Mouse (Mus musculus): ENCODE results near the gene Dolpp1. TPM values are rescaled to one million over a fixed set of nuclear protein-coding genes. Genes with fewer than 3 reads are reported as not detected.

The Dolpp1 gene
- 10 to 100 TPM; 25.9 to 33.9 TPM for total RNA-seq (2021)
- long read RNA-seq, experiment 1, transcript Dolpp1-201 (8 exons, 2,251 nt): major isoform, 19 of 24 reads
- long read RNA-seq, experiment 1, partial matches to known transcripts: 0 of 24 reads
- long read RNA-seq, experiment 1, other reads (novel, unspliced or antisense): 5 of 24 reads
- long read RNA-seq, experiment 2, transcript Dolpp1-201 (8 exons, 2,251 nt): major isoform, 31 of 52 reads
- long read RNA-seq, experiment 2, partial matches to known transcripts: 10 of 52 reads
- long read RNA-seq, experiment 2, other reads (novel, unspliced or antisense): 10 of 52 reads

GRCm38 (mm10) chr2:30392114-30392576, at the start of gene Dolpp1:
Gene Dolpp1, plus strand, starts transcription at chr2:30392254.
- DNase-seq (ENCODE audit: low spot score in 2 of 2): peak; percentile 94 to 96

- no peak for DNase-seq (ENCODE audit: low spot score in 2 of 2)
Observed at GRCm38 (mm10) chr2:30342544-30342943, 49.5 kb upstream of the Dolpp1 start.

- peak in 1 of 2 experiments; percentile 54 for DNase-seq (ENCODE audit: low spot score in 2 of 2)
Observed at GRCm38 (mm10) chr2:30343601-30344137, 48.4 kb upstream of the Dolpp1 start.

- DNase-seq (ENCODE audit: low spot score in 2 of 2): no peak
Observed at GRCm38 (mm10) chr2:30345971-30346676, 45.9 kb upstream of the Dolpp1 start.

GRCm38 (mm10) chr2:30349196-30349595, 42.9 kb upstream of the Dolpp1 start:
- DNase-seq (ENCODE audit: low spot score in 2 of 2): no peak

GRCm38 (mm10) chr2:30351149-30351548, 40.9 kb upstream of the Dolpp1 start:
- DNase-seq (ENCODE audit: low spot score in 2 of 2): no peak

GRCm38 (mm10) chr2:30355861-30356260, 36.2 kb upstream of the Dolpp1 start:
- no peak for DNase-seq (ENCODE audit: low spot score in 2 of 2)

GRCm38 (mm10) chr2:30356266-30356665, 35.8 kb upstream of the Dolpp1 start:
- no peak for DNase-seq (ENCODE audit: low spot score in 2 of 2)

GRCm38 (mm10) chr2:30356906-30357305, 35.1 kb upstream of the Dolpp1 start:
- DNase-seq (ENCODE audit: low spot score in 2 of 2): no peak

GRCm38 (mm10) chr2:30357552-30358510, 34.2 kb upstream of the Dolpp1 start:
- no peak for DNase-seq (ENCODE audit: low spot score in 2 of 2)

- peak; percentile 61 to 67 for DNase-seq (ENCODE audit: low spot score in 2 of 2)
Observed at GRCm38 (mm10) chr2:30358533-30359531, 33.2 kb upstream of the Dolpp1 start, which contains the start of gene Sh3glb2. Gene Sh3glb2, minus strand, starts transcription at chr2:30359337.

GRCm38 (mm10) chr2:30360626-30361025, 31.4 kb upstream of the Dolpp1 start:
- no peak for DNase-seq (ENCODE audit: low spot score in 2 of 2)

- no peak for DNase-seq (ENCODE audit: low spot score in 2 of 2)
Observed at GRCm38 (mm10) chr2:30362865-30363264, 29.2 kb upstream of the Dolpp1 start.

- DNase-seq (ENCODE audit: low spot score in 2 of 2): peak; percentile 94 to 97
Observed at GRCm38 (mm10) chr2:30363773-30364650, 28.0 kb upstream of the Dolpp1 start, which contains the start of gene Miga2. Gene Miga2, plus strand, starts transcription at chr2:30364233.

GRCm38 (mm10) chr2:30365281-30366069, 26.6 kb upstream of the Dolpp1 start:
- DNase-seq (ENCODE audit: low spot score in 2 of 2): no peak

GRCm38 (mm10) chr2:30366203-30366602, 25.9 kb upstream of the Dolpp1 start:
- DNase-seq (ENCODE audit: low spot score in 2 of 2): no peak

GRCm38 (mm10) chr2:30371544-30371943, 20.5 kb upstream of the Dolpp1 start:
- no peak for DNase-seq (ENCODE audit: low spot score in 2 of 2)

- no peak for DNase-seq (ENCODE audit: low spot score in 2 of 2)
Observed at GRCm38 (mm10) chr2:30372726-30373125, 19.3 kb upstream of the Dolpp1 start.

Measured in adrenal gland, postnatal 4 days (tissue).